Mouse (Mus musculus) intestine, embryonic 16.5 days (tissue): ENCODE results near the gene Sbf1. TPM values are rescaled to one million over a fixed set of nuclear protein-coding genes. Genes with fewer than 3 reads are reported as not detected.

Source experiments
- microRNA-seq: library from miRNA; unstranded; fragments of <30 nt; microRNA quantifications from one replicate; pipeline ENCODE4, GENCODE M21; 2016
- polyA plus RNA-seq: library from polyadenylated mRNA; unstranded; fragments of >200 nt; fragmentation: Nextera tagmentation; extraction: Ambion mirVana; gene quantifications from 2 replicates; pipeline ENCODE4 v1.2.1, GENCODE M21; 2015

The Sbf1 gene
- polyA plus RNA-seq, 1 experiment from 2014 or later: 32.0 TPM

Small RNAs within 50 kb of the gene (microRNA-seq; reads per million reads assigned to microRNA genes)
- not detected for gene Mir6959

Other genes starting within 250 kb of the Sbf1 start
- 53.2 and 56.4 TPM in 2 replicates for gene Trabd, start 240.2 kb downstream of the Sbf1 start, polyA plus RNA-seq
- gene Selenoo, start 226.2 kb downstream of the Sbf1 start, polyA plus RNA-seq: 13.7 and 15.3 TPM in 2 replicates
- 8.6 and 9.3 TPM in 2 replicates for gene Tubgcp6, start 192.2 kb downstream of the Sbf1 start, polyA plus RNA-seq
- gene Hdac10, start 186.6 kb downstream of the Sbf1 start, polyA plus RNA-seq: 25.3 and 27.6 TPM in 2 replicates
- gene Mapk12, start 174.6 kb downstream of the Sbf1 start, polyA plus RNA-seq: 2.7 and 3.1 TPM in 2 replicates
- gene Mapk11, start 165.7 kb downstream of the Sbf1 start, polyA plus RNA-seq: 4.7 and 5.0 TPM in 2 replicates
- gene Plxnb2, start 134.5 kb downstream of the Sbf1 start, polyA plus RNA-seq: 98.5 and 104 TPM in 2 replicates
- 10.9 and 13.0 TPM in 2 replicates for gene Dennd6b, start 118.8 kb downstream of the Sbf1 start, polyA plus RNA-seq
- 18.0 and 20.1 TPM in 2 replicates for gene Ppp6r2, start 103.8 kb downstream of the Sbf1 start, polyA plus RNA-seq
- 1.5 and 2.0 TPM in 2 replicates for gene Adm2, start 7.4 kb upstream of the Sbf1 start, polyA plus RNA-seq
- gene Miox, start 19.1 kb upstream of the Sbf1 start, polyA plus RNA-seq: 0.46 TPM in 1 of 2 replicates, not detected in the other
- 55.8 and 56.3 TPM in 2 replicates for gene Lmf2, start 40.3 kb upstream of the Sbf1 start, polyA plus RNA-seq
- 123 and 128 TPM in 2 replicates for gene Ncaph2, start 40.4 kb upstream of the Sbf1 start, polyA plus RNA-seq
- 15.9 and 19.1 TPM in 2 replicates for gene Sco2, start 58.5 kb upstream of the Sbf1 start, polyA plus RNA-seq
- 1.3 and 2.2 TPM in 2 replicates for gene Tymp, start 61.7 kb upstream of the Sbf1 start, polyA plus RNA-seq
- gene Odf3b, start 64.0 kb upstream of the Sbf1 start, polyA plus RNA-seq: 0.70 and 0.80 TPM in 2 replicates
- gene Klhdc7b, start 69.6 kb upstream of the Sbf1 start, polyA plus RNA-seq: not detected in 2 replicates
- gene Syce3, start 95.2 kb upstream of the Sbf1 start, polyA plus RNA-seq: 0.92 and 1.1 TPM in 2 replicates
- 0.49 and 0.72 TPM in 2 replicates for gene Cpt1b, start 110.6 kb upstream of the Sbf1 start, polyA plus RNA-seq
- 2.6 and 3.2 TPM in 2 replicates for gene C730034F03Rik, start 114.3 kb upstream of the Sbf1 start, polyA plus RNA-seq
- gene Gm44502, start 114.4 kb upstream of the Sbf1 start, polyA plus RNA-seq: not detected in 2 replicates
- 63.7 and 67.0 TPM in 2 replicates for gene Chkb, start 114.6 kb upstream of the Sbf1 start, polyA plus RNA-seq
- gene Mapk8ip2, start 138.6 kb upstream of the Sbf1 start, polyA plus RNA-seq: 3.4 and 3.6 TPM in 2 replicates
- gene Arsa, start 162.1 kb upstream of the Sbf1 start, polyA plus RNA-seq: 29.5 and 36.4 TPM in 2 replicates
- gene Shank3, start 184.3 kb upstream of the Sbf1 start, polyA plus RNA-seq: 0.70 and 0.80 TPM in 2 replicates